Mouse (Mus musculus) midbrain, embryonic 15.5 days (tissue): ENCODE measurements around the gene Cpne6. TPM values are rescaled to one million over a fixed set of nuclear protein-coding genes. Genes with fewer than 3 reads are reported as not detected.

Experiments used
- ATAC-seq: fragments of 200-750 bp; cut with Nextera tagmentation; replicated peaks from 2 replicates; pipeline ENCODE4 v1.8.0; 2017; ENCODE audit warnings: moderate TSS enrichment
- H3K27ac ChIP-seq: fragments of 300-500 bp; sonication (generic); 2 replicates; pipeline ENCODE4 v1.5.1; 2015; ENCODE audit warnings: mild to moderate bottlenecking, inconsistent platforms
- H3K27me3 ChIP-seq: fragments of 300-500 bp; sonication (generic); replicated peaks from 2 replicates; pipeline ENCODE4 v1.6.1; 2015; ENCODE audit warnings: inconsistent platforms
- H3K36me3 ChIP-seq: fragments of 300-500 bp; sonication (generic); replicated peaks from 2 replicates; pipeline ENCODE4 v1.6.1; 2015; ENCODE audit warnings: inconsistent platforms
- H3K4me1 ChIP-seq: fragments of 300-500 bp; sonication (generic); 2 replicates; pipeline ENCODE4 v1.6.1; 2015; ENCODE audit warnings: inconsistent platforms
- H3K4me2 ChIP-seq: fragments of 300-500 bp; sonication (generic); 2 replicates; pipeline ENCODE4 v1.6.1; 2015; ENCODE audit warnings: inconsistent platforms, mild to moderate bottlenecking, moderate library complexity
- H3K4me3 ChIP-seq: fragments of 300-500 bp; sonication (generic); 2 replicates; pipeline ENCODE4 v1.5.1; 2015; ENCODE audit warnings: mild to moderate bottlenecking, inconsistent platforms
- H3K9ac ChIP-seq: fragments of 300-500 bp; sonication (generic); 2 replicates; pipeline ENCODE4 v1.6.1; 2015; ENCODE audit warnings: mild to moderate bottlenecking, inconsistent platforms
- H3K9me3 ChIP-seq: fragments of 300-500 bp; sonication (generic); 2 replicates; pipeline ENCODE4 v1.6.1; 2016; ENCODE audit warnings: inconsistent platforms
- WGBS: fragments of 180-500 bp; shearing (Covaris S2); methylation state at CpG from one replicate; pipeline ENCODE4 v1.1.7; 2015; ENCODE audit warnings: mixed read lengths; 5-methylcytosine and 5-hydroxymethylcytosine counted together
- polyA plus RNA-seq: library from polyadenylated mRNA; unstranded; fragments of >200 nt; fragmentation: Nextera tagmentation; extraction: Ambion mirVana; gene quantifications from 2 replicates; pipeline ENCODE4 v1.2.1, GENCODE M21; 2015

Gene Cpne6
- polyA plus RNA-seq, 1 experiment from 2014 or later: 1.9 TPM

- WGBS: 80% methylated on average over 10 of the region's 10 CpGs
- H3K4me3 ChIP-seq: no peak overlapping the region
- no peak overlapping the region for H3K9ac ChIP-seq
- peaks cover 12% of the 10 kb centered on the region; the same call in 1 of the 2 replicates for H3K4me1 ChIP-seq
- no peaks in the 10 kb centered on the region for H3K36me3 ChIP-seq
- H3K4me2 ChIP-seq: no peak overlapping the region
- H3K27ac ChIP-seq: no peak overlapping the region
- ATAC-seq: no peak
- no peaks in the 10 kb centered on the region for H3K9me3 ChIP-seq
- no peaks in the 10 kb centered on the region for H3K27me3 ChIP-seq
These were observed 705 bp upstream of the Cpne6 start for GRCm38 (mm10) chr14:55509540-55509939.

- 0 out of 2 replicates have a peak, but pooled peaks have one; percentile 6 for ATAC-seq
- no peaks in the 10 kb centered on the region for H3K36me3 ChIP-seq
- no peak overlapping the region for H3K9ac ChIP-seq
- no peak overlapping the region for H3K27ac ChIP-seq
- no peaks in the 10 kb centered on the region for H3K27me3 ChIP-seq
- H3K4me2 ChIP-seq: no peak overlapping the region
- H3K9me3 ChIP-seq: no peaks in the 10 kb centered on the region
- 61% methylated on average over 7 of the region's 7 CpGs for WGBS
- no peak overlapping the region for H3K4me3 ChIP-seq
- peaks cover 12% of the 10 kb centered on the region; the same call in 1 of the 2 replicates for H3K4me1 ChIP-seq
These were observed 792 bp downstream of the Cpne6 start for GRCm38 (mm10) chr14:55511037-55511436.

DNA sequence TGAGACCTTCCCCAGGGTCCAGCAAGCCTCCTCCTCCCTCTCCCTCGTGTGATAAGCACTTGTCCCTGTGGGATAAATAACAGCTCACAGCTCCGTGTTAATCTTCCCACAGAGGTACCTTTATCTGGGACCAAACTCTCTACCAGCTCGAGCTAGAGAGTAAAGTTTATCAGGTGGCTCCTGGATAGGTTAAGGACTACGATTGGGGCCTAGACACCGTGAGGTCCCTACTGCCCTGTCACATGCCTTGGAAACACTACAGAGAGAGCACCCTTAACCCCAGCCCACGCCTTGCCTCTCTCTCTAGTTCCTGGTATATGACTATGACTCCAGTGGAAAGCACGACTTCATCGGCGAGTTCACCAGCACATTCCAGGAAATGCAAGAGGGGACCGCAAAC is 3.7 kb downstream of the Cpne6 start:
- WGBS: 73% methylated on average over 10 of the region's 10 CpGs
- no peaks in the 10 kb centered on the region for H3K9me3 ChIP-seq
- no peak overlapping the region for H3K27ac ChIP-seq
- ATAC-seq: no peak
- H3K36me3 ChIP-seq: no peaks in the 10 kb centered on the region
- H3K9ac ChIP-seq: no peak overlapping the region
- peaks cover 14% of the 10 kb centered on the region; the same call in 1 of the 2 replicates for H3K4me1 ChIP-seq
- H3K4me3 ChIP-seq: no peak overlapping the region
- no peak overlapping the region for H3K4me2 ChIP-seq
- H3K27me3 ChIP-seq: no peaks in the 10 kb centered on the region

GRCm38 (mm10) chr14:55515846-55516245 is 5.6 kb downstream of the Cpne6 start:
- no peak overlapping the region for H3K27ac ChIP-seq
- no peaks in the 10 kb centered on the region for H3K27me3 ChIP-seq
- H3K9me3 ChIP-seq: no peaks in the 10 kb centered on the region
- peaks cover 17% of the 10 kb centered on the region for H3K4me1 ChIP-seq
- 91% methylated on average over 4 of the region's 4 CpGs for WGBS
- no peaks in the 10 kb centered on the region for H3K36me3 ChIP-seq
- ATAC-seq: no peak
- no peak overlapping the region for H3K4me3 ChIP-seq
- H3K4me2 ChIP-seq: no peak overlapping the region
- no peak overlapping the region for H3K9ac ChIP-seq

- WGBS: 8% methylated on average over 2 of the region's 2 CpGs
- Histone ChIP-seq H3K9me3 (no peaks in the 10 kb centered on the region), H3K4me3 (no peak overlapping the region), H3K27ac (no peak overlapping the region), H3K36me3 (no peaks in the 10 kb centered on the region), H3K4me1 (peaks cover 14% of the 10 kb centered on the region), H3K4me2 (no peak overlapping the region), H3K27me3 (no peaks in the 10 kb centered on the region), H3K9ac (no peak overlapping the region)
- ATAC-seq: peak; percentile 67
These were observed 8.7 kb downstream of the Cpne6 start for GRCm38 (mm10) chr14:55518897-55519296.

DNA sequence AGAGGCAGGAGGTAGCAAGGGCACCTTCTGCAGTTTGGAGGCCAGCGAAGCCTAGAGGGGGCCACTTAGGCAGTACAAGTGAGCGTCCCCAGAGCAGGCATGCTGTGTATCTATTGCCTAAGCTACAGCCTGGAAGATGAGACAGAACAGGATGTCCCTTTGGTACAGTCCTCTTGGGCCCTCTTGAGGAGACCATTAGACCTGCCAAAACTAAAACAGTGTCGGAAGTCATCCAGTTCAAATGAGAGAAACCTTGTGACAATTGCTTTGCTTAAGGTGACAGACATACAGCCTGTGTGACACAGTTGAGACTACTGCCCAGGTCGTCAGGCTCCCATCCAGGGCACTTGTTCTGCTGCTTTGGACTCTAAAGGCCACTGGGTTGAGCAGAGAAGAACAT is 9.4 kb downstream of the Cpne6 start:
- WGBS: 65% methylated on average over 4 of the region's 4 CpGs
- Histone ChIP-seq H3K4me2 (no peak overlapping the region), H3K9me3 (no peaks in the 10 kb centered on the region), H3K27me3 (no peaks in the 10 kb centered on the region), H3K4me3 (no peak overlapping the region), H3K4me1 (peaks cover 14% of the 10 kb centered on the region), H3K27ac (peak overlapping the region; percentile 27; the same call in 1 of the 2 replicates), H3K36me3 (no peaks in the 10 kb centered on the region), H3K9ac (no peak overlapping the region)
- ATAC-seq: no peak

DNA sequence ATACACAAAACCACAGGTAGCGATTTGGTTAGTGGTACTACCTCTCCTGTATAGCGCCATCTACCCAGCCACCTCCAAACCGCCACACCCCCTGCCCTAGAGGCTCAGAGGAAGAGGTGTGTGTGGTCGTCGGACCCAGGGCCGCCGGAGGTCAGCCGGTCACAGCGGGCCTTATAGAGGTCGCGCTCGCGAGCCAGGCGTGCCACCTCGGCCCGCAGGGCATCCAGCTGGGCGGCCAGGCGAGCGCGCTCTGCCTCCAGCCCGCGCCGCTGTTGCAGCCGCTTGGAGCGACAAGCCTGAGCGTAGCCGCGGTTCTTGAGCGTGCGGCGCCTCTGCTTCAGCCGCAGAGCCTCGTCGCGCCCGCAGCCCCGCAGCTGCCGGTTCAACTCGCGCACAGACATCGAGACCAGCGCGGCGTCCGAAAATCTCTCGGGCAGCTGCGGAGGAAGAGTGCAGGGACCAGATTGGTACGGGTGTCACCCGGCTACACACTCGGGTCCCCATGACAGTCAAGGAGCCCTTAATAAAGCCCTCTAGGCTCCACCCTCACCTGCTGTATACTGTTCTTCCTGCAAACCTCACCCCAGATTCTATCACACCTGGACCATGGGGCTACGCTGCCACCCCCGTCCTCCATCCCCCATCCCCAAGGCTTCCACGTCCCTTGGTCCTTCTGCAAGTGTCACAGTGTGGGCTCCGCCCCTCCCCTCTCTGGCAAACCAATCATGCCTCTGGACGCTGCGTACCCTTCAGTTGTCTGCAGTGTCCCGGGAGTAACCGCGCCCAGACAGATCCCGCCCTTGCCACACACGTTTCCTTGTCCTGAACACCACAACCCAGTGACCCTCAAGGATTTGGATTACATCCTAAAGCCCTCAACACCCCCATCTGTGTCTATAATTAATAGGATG is 10.5 kb downstream of the Cpne6 start:
- no peaks in the 10 kb centered on the region for H3K36me3 ChIP-seq
- WGBS: under 1% methylated on average over 61 of the region's 61 CpGs
- peak overlapping the region; percentile 89 for H3K4me2 ChIP-seq
- peak overlapping the region; percentile 63 for H3K9ac ChIP-seq
- H3K27me3 ChIP-seq: no peaks in the 10 kb centered on the region
- peak overlapping the region; percentile 83 for H3K27ac ChIP-seq
- peaks cover 14% of the 10 kb centered on the region for H3K4me1 ChIP-seq
- ATAC-seq: peak; percentile 85
- peak overlapping the region; percentile 53 for H3K4me3 ChIP-seq
- H3K9me3 ChIP-seq: no peaks in the 10 kb centered on the region

- Histone ChIP-seq H3K9ac (no peak overlapping the region), H3K27ac (no peak overlapping the region), H3K4me1 (peaks cover 11% of the 10 kb centered on the region), H3K9me3 (no peaks in the 10 kb centered on the region), H3K36me3 (no peaks in the 10 kb centered on the region), H3K4me3 (no peak overlapping the region), H3K4me2 (no peak overlapping the region), H3K27me3 (no peaks in the 10 kb centered on the region)
- 57% methylated on average over 4 of the region's 4 CpGs for WGBS
- ATAC-seq: no peak
These were observed 13.8 kb downstream of the Cpne6 start for GRCm38 (mm10) chr14:55524062-55524461.

DNA sequence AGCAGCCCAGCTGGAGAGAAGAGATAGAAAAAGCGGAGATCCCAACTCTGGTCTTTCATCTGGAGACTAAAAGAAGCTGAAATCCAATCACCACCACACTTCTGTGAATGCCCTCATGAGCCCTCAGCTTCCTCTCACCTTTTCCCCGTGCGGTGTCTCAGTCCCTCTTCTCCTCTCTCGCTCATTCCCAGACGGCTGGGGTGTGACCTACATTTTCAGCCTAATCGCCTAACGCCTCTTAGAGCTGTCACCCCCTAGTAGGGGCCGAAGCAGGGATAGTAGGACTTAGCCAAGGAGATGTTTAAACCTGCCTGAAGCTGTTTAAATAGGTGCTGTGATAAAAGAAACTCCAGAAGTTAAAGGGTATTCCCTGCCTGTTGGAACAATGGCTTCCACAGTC is 14.5 kb downstream of the Cpne6 start, which contains the start of gene Nrl:
Gene Nrl (minus strand): TSS at position 197 of the 400 bp plus-strand sequence.
- H3K4me3 ChIP-seq: no peak within 1 kb of the TSS
- H3K27me3 ChIP-seq: no peaks in the 10 kb centered on the region
- no peaks in the 10 kb centered on the region for H3K9me3 ChIP-seq
- no peak within 1 kb of the TSS for H3K27ac ChIP-seq
- peaks cover 5% of the 10 kb centered on the region for H3K4me1 ChIP-seq
- no peaks in the 10 kb centered on the region for H3K36me3 ChIP-seq
- H3K4me2 ChIP-seq: no peak within 1 kb of the TSS
- H3K9ac ChIP-seq: no peak within 1 kb of the TSS
- no peak for ATAC-seq
- WGBS: 45% methylated on average over 8 of the region's 8 CpGs

DNA sequence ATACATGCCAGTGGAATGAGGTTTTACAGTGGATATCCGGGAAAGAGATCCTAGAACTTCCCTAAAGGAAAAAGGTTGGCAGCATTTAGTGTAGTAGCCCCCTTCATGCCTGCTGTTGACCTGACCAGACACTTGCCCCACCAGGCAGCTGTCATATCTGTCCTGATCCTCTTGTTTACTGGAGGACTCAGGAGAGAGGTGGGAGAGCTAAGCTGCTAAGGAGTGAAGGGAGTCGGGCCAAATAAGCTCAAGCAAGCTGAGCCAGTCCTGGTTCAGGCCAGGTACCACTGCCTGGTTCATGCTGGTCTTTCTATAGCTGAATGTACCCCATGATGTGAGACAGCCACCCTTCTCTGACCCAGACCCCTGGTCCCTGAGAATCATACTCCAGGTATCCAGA is 16.4 kb downstream of the Cpne6 start:
- Histone ChIP-seq H3K4me2 (no peak overlapping the region), H3K27me3 (no peaks in the 10 kb centered on the region), H3K27ac (no peak overlapping the region), H3K4me3 (no peak overlapping the region), H3K36me3 (no peaks in the 10 kb centered on the region), H3K4me1 (no peaks in the 10 kb centered on the region), H3K9me3 (no peaks in the 10 kb centered on the region), H3K9ac (no peak overlapping the region)
- no peak for ATAC-seq
- 77% methylated on average over 2 of the region's 2 CpGs for WGBS

- H3K27ac ChIP-seq: no peak overlapping the region
- H3K4me3 ChIP-seq: no peak overlapping the region
- no peaks in the 10 kb centered on the region for H3K36me3 ChIP-seq
- no peaks in the 10 kb centered on the region for H3K9me3 ChIP-seq
- H3K4me2 ChIP-seq: no peak overlapping the region
- no peak for ATAC-seq
- H3K9ac ChIP-seq: no peak overlapping the region
- no peaks in the 10 kb centered on the region for H3K27me3 ChIP-seq
- H3K4me1 ChIP-seq: no peaks in the 10 kb centered on the region
- WGBS: 23% methylated on average over 3 of the region's 3 CpGs
These were observed 17.7 kb downstream of the Cpne6 start for GRCm38 (mm10) chr14:55527940-55528339.

- ATAC-seq: no peak
- no peaks in the 10 kb centered on the region for H3K9me3 ChIP-seq
- H3K4me3 ChIP-seq: no peak overlapping the region
- H3K4me2 ChIP-seq: no peak overlapping the region
- H3K36me3 ChIP-seq: no peaks in the 10 kb centered on the region
- peaks cover 16% of the 10 kb centered on the region for H3K4me1 ChIP-seq
- WGBS: 61% methylated on average over 6 of the region's 6 CpGs
- H3K27ac ChIP-seq: no peak overlapping the region
- H3K9ac ChIP-seq: no peak overlapping the region
- no peaks in the 10 kb centered on the region for H3K27me3 ChIP-seq
These were observed 26.0 kb downstream of the Cpne6 start for GRCm38 (mm10) chr14:55536116-55536745.
